ENCODE assay signal across 8 mouse cellular contexts in the genomic region with DNA sequence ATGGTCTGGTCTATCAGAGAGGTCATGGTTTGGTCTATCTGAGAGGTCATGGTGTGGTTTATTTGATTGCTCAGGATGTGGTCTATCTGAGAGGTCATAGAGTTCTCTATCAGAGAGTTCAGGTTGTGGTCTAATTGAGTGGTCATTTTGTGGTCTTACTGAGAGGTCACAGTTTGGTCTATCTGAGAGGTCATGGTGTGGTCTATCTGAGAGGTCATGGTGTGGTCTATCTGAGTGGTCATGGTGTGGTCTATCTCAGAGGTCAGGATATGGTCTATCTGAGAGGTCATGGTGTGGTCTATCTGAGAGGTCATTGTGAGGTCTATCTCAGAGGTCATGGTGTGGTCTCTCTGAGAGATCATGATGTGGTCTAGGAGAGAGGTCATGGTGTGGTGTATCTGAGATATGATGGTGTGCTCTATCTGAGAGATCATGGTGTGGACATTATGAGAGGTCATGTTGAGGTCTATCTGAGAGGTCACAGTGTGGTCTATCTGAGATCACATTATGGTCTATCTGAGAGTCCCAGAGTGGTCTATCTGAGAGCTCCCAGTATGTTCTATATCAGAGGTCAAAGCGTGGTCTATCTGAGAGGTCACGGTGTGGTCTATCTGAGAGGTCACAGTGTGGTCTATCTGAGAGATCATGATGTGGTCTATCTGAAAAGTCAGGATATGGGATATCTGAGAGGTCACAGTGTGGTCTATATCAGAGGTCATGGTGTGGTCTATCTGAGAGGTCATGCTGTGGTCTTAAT. TPM values are rescaled to one million over a fixed set of nuclear protein-coding genes. Genes with fewer than 3 reads are reported as not detected.
DNase-seq lines count a peak whose midpoint lies in the region; ATAC-seq lines count a peak whose summit lies in the region.

No protein-coding gene starts in this region.

- no peaks in the 10 kb centered on the region for H3K4me1 ChIP-seq in kidney, embryonic 15.5 days
- no peaks in the 10 kb centered on the region for H3K4me1 ChIP-seq in forebrain, embryonic 12.5 days
- no peaks in the 10 kb centered on the region for H3K4me1 ChIP-seq in liver, embryonic 11.5 days (replicated peaks; ENCODE audit: control insufficient read depth, insufficient read depth, low read length)

- no peak overlapping the region for H3K4me2 ChIP-seq in kidney, embryonic 15.5 days
- H3K4me2 ChIP-seq in forebrain, embryonic 12.5 days: no peak overlapping the region
- no peak overlapping the region for H3K4me2 ChIP-seq in liver, embryonic 11.5 days

- H3K27me3 ChIP-seq in kidney, embryonic 15.5 days: no peaks in the 10 kb centered on the region
- H3K27me3 ChIP-seq in forebrain, embryonic 12.5 days: no peaks in the 10 kb centered on the region
- H3K27me3 ChIP-seq in liver, embryonic 11.5 days (replicated peaks; ENCODE audit: control insufficient read depth, insufficient read depth, low read length): no peaks in the 10 kb centered on the region

- H3K36me3 ChIP-seq in kidney, embryonic 15.5 days: no peaks in the 10 kb centered on the region
- no peaks in the 10 kb centered on the region for H3K36me3 ChIP-seq in forebrain, embryonic 12.5 days (replicated peaks)
- no peaks in the 10 kb centered on the region for H3K36me3 ChIP-seq in liver, embryonic 11.5 days (ENCODE audit: control insufficient read depth, insufficient read depth, low read length)

- H3K9me3 ChIP-seq in kidney, embryonic 15.5 days (replicated peaks): no peaks in the 10 kb centered on the region
- peaks cover 26% of the 10 kb centered on the region for H3K9me3 ChIP-seq in forebrain, embryonic 12.5 days
- H3K9me3 ChIP-seq in liver, embryonic 11.5 days (ENCODE audit: control insufficient read depth, low read length): peaks cover 7% of the 10 kb centered on the region; the same call in 1 of the 2 replicates

- peak; percentile 84 for ATAC-seq in kidney, embryonic 15.5 days (replicated peaks; ENCODE audit: low FRiP score)
- ATAC-seq in forebrain, embryonic 12.5 days (ENCODE audit: low FRiP score): peak; percentile 80
- ATAC-seq in liver, embryonic 11.5 days (replicated peaks; ENCODE audit: low FRiP score): peak; percentile 71

- 86% methylated on average over 2 of the region's 2 CpGs for WGBS in kidney, embryonic 15.5 days
- WGBS in forebrain, embryonic 12.5 days: 76% methylated on average over 2 of the region's 2 CpGs
- 82% methylated on average over 2 of the region's 2 CpGs for WGBS in liver, embryonic 11.5 days

- no peak overlapping the region for H3K4me3 ChIP-seq in kidney, embryonic 15.5 days (replicated peaks)
- no peak overlapping the region for H3K4me3 ChIP-seq in forebrain, embryonic 12.5 days (replicated peaks)
- H3K4me3 ChIP-seq in liver, embryonic 11.5 days (ENCODE audit: low read depth, low read length): no peak overlapping the region

- H3K27ac ChIP-seq in kidney, embryonic 15.5 days: no peak overlapping the region
- H3K27ac ChIP-seq in forebrain, embryonic 12.5 days: no peak overlapping the region
- H3K27ac ChIP-seq in liver, embryonic 11.5 days (ENCODE audit: low read depth, low read length): no peak overlapping the region

- H3K9ac ChIP-seq in kidney, embryonic 15.5 days: no peak overlapping the region
- no peak overlapping the region for H3K9ac ChIP-seq in forebrain, embryonic 12.5 days
- H3K9ac ChIP-seq in liver, embryonic 11.5 days (ENCODE audit: low read depth, low read length): no peak overlapping the region

- no peak for DNase-seq in kidney, adult 18-20 months
- peak; percentile 70 for DNase-seq in liver, embryonic 11.5 days (ENCODE audit: low spot score)
- peak; percentile 23 for DNase-seq in retina, postnatal 7 days (ENCODE audit: low read depth, low spot score)
- no peak for DNase-seq in adrenal gland, adult (ENCODE audit: inconsistent age in 2 of 2, low spot score in 1 of 2)
- no peak for DNase-seq in natural killer cell, adult 2 months (ENCODE audit: low spot score in 2 of 2)
- no peak for DNase-seq in T-cell, adult 2 months (ENCODE audit: low spot score)

RNA-seq across cellular contexts. Expression of a gene that starts 11.8 kb away (rescaled TPM):
- polyA plus RNA-seq in kidney, embryonic 15.5 days (2015; fragmentation: Nextera tagmentation; extraction: Ambion mirVana): not detected in 2 replicates
- not detected in 2 replicates for polyA plus RNA-seq in forebrain, embryonic 12.5 days (2016; fragmentation: Nextera tagmentation; extraction: Ambion mirVana)
- polyA plus RNA-seq in liver, embryonic 11.5 days (2014; fragmentation: Nextera tagmentation; extraction: Ambion mirVana): not detected in 2 replicates

Comparison
In these comparisons a context has a peak if more than half of its experiments do, and no peak if none do; other contexts are left out.
1. DNase-seq: peak in liver, embryonic 11.5 days (single experiment) and retina, postnatal 7 days (single experiment); none in kidney, adult 18-20 months (single experiment), adrenal gland, adult (0 of 2), natural killer cell, adult 2 months (0 of 2) and T-cell, adult 2 months (single experiment).
2. Peak in every context shown above with its lines, with median percentiles within 50 percentile points of each other: ATAC-seq.